Mouse (Mus musculus) CH12.LX (cell line): Measurements from ENCODE around the gene Csad.

Source experiments
- CTCF ChIP-seq, 2 experiments: IDR thresholded peaks in 1 of 2; conservative IDR thresholded peaks in 1 of 2; 2 replicates each; pipeline ENCODE4 v1.5.1; 2011 to 2012; ENCODE audit warnings: low read depth in 2 of 2, low read length in 2 of 2, improper control_type of control experiment in 1 of 2, inconsistent platforms in 1 of 2, mild to moderate bottlenecking in 1 of 2, moderate library complexity in 1 of 2
- E2F4 ChIP-seq: IDR thresholded peaks from 2 replicates; pipeline ENCODE4 v1.6.1; 2011; ENCODE audit warnings: low read depth, low read length, improper control_type of control experiment; ENCODE audit not compliant: insufficient replicate concordance
- EP300 ChIP-seq: IDR thresholded peaks from 2 replicates; pipeline ENCODE4 v1.6.1; 2011; ENCODE audit warnings: low read length, improper control_type of control experiment
- ETS1 ChIP-seq: conservative IDR thresholded peaks from 2 replicates; pipeline ENCODE4 v1.6.1; 2012; ENCODE audit warnings: low read depth, mild to moderate bottlenecking, inconsistent platforms, low read length, improper control_type of control experiment, moderate library complexity
- MAFK ChIP-seq: IDR thresholded peaks from 2 replicates; pipeline ENCODE4 v1.6.1; 2011; ENCODE audit warnings: low read length, improper control_type of control experiment; ENCODE audit not compliant: insufficient replicate concordance
- NRF1 ChIP-seq: IDR thresholded peaks from 2 replicates; pipeline ENCODE4 v1.6.1; 2014; ENCODE audit warnings: low read depth, mild to moderate bottlenecking, inconsistent platforms, low read length, improper control_type of control experiment, moderate library complexity
- POLR2AphosphoS2 ChIP-seq: IDR thresholded peaks from 2 replicates; pipeline ENCODE4 v1.6.1; 2011; ENCODE audit warnings: low read depth, low read length, improper control_type of control experiment
- RAD21 ChIP-seq: IDR thresholded peaks from 2 replicates; pipeline ENCODE4 v1.6.1; 2011; ENCODE audit warnings: low read depth, mild to moderate bottlenecking, low read length, improper control_type of control experiment, moderate library complexity
- TBP ChIP-seq: conservative IDR thresholded peaks from 2 replicates; pipeline ENCODE4 v1.6.1; 2011; ENCODE audit warnings: low read depth, low read length, improper control_type of control experiment

DNA sequence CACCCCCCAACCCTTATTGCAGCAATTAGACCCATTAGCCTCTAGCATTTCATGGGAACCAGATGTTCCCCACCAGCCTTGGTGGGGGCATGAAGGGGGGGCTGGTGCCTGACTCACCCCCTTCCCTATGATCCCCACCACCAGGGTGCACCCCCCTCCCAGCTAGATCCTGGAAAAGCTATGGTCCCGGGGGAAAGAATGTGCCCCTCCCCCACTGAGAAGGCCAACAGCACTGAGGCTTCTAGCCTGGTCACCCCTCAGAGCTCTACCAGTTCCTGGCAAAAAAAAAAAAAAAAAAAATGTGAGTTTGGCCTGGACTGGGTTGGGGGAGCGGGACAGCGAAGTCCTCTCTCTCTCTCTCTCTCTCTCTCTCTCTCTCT is 44.3 kb upstream of the Csad start:
- TF ChIP-seq TBP (no peak), E2F4 (no peak), POLR2AphosphoS2 (no peak), MAFK (no peak), CTCF (conservative IDR thresholded peaks at IDR 0.05 in 1 of 2, IDR thresholded peaks at IDR 0.05 in 1 of 2; ENCODE audit: low read depth in 2 of 2, low read length in 2 of 2) (no peak), ETS1 (no peak), EP300 (no peak), NRF1 (no peak), RAD21 (no peak)
